Comparison of ENCODE assay signal across 9 mouse cellular contexts in genomic region chr17:86185584-86185983, GRCm38 (mm10). TPM values are rescaled to one million over a fixed set of nuclear protein-coding genes. Genes with fewer than 3 reads are reported as not detected.
DNase-seq lines count a peak whose midpoint lies in the region; ATAC-seq lines count a peak whose summit lies in the region.
"Had no signal": no experiment of that assay in that cellular context is flagged by ENCODE, and none has a peak within 500 bp of the region (broad histone marks: within the 10 kb centered on the region; RNA-seq: fewer than 3 reads in every experiment).

No protein-coding gene starts in this region.

- H3K4me3 ChIP-seq in heart, embryonic 11.5 days (ENCODE audit: low read depth, low read length): 0 out of 2 replicates have a peak overlapping the region, but pooled peaks have one; percentile 11
- H3K4me3 ChIP-seq in liver, embryonic 13.5 days (replicated peaks): no peak overlapping the region; the same call in 1 of the 2 replicates
- no peak overlapping the region for H3K4me3 ChIP-seq in forebrain, embryonic 16.5 days (replicated peaks; ENCODE audit: low read length)

- WGBS in heart, embryonic 11.5 days (ENCODE audit: insufficient replicate concordance): 2% methylated on average over 7 of the region's 7 CpGs
- WGBS in liver, embryonic 13.5 days (ENCODE audit: insufficient replicate concordance): 3% methylated on average over 7 of the region's 7 CpGs
- WGBS in forebrain, embryonic 16.5 days: 51% methylated on average over 7 of the region's 7 CpGs

- H3K9ac ChIP-seq in heart, embryonic 11.5 days (ENCODE audit: low read depth, low read length): no peak overlapping the region; the same call in 1 of the 2 replicates
- no peak overlapping the region for H3K9ac ChIP-seq in liver, embryonic 13.5 days
- H3K9ac ChIP-seq in forebrain, embryonic 16.5 days (replicated peaks; ENCODE audit: low read depth, low read length): no peak overlapping the region

- peaks cover 43% of the 10 kb centered on the region for H3K4me1 ChIP-seq in heart, embryonic 11.5 days (ENCODE audit: control insufficient read depth, insufficient read depth, low read length)
- peaks cover 38% of the 10 kb centered on the region for H3K4me1 ChIP-seq in liver, embryonic 13.5 days (replicated peaks)
- peaks cover 9% of the 10 kb centered on the region; the same call in 1 of the 2 replicates for H3K4me1 ChIP-seq in forebrain, embryonic 16.5 days (replicated peaks; ENCODE audit: control insufficient read depth, insufficient read depth, low read length)

- peak; percentile 87 for ATAC-seq in heart, embryonic 11.5 days (replicated peaks; ENCODE audit: insufficient number of reproducible peaks, low FRiP score, low TSS enrichment)
- peak; percentile 88 for ATAC-seq in liver, embryonic 13.5 days (ENCODE audit: low read depth)
- no peak for ATAC-seq in forebrain, embryonic 16.5 days

- no peaks in the 10 kb centered on the region for H3K36me3 ChIP-seq in heart, embryonic 11.5 days (ENCODE audit: control insufficient read depth, insufficient read depth, low read length)
- H3K36me3 ChIP-seq in liver, embryonic 13.5 days: no peaks in the 10 kb centered on the region
- H3K36me3 ChIP-seq in forebrain, embryonic 16.5 days (ENCODE audit: control insufficient read depth, insufficient read depth): no peaks in the 10 kb centered on the region

- peak overlapping the region; percentile 53 for H3K4me2 ChIP-seq in heart, embryonic 11.5 days
- peak overlapping the region; percentile 41 for H3K4me2 ChIP-seq in liver, embryonic 13.5 days
- no peak overlapping the region for H3K4me2 ChIP-seq in forebrain, embryonic 16.5 days (ENCODE audit: low read length)

- peak; percentile 46 for DNase-seq in kidney, postnatal 10 days
- DNase-seq in kidney, adult 11 months: no peak
- peak; percentile 56 for DNase-seq in NIH3T3 (ENCODE audit: low read depth)
- DNase-seq in liver, embryonic 13.5 days: peak; percentile 36
- DNase-seq in layer of hippocampus, adult 18-20 months (ENCODE audit: low spot score in 2 of 2): no peak
- no peak for DNase-seq in adrenal gland, adult 2 months
- DNase-seq: cerebellum, adult 2 months had no signal

- H3K9me3 ChIP-seq in heart, embryonic 11.5 days (replicated peaks; ENCODE audit: control insufficient read depth, low read length): no peaks in the 10 kb centered on the region
- H3K9me3 ChIP-seq in liver, embryonic 13.5 days (replicated peaks): no peaks in the 10 kb centered on the region
- H3K9me3 ChIP-seq in forebrain, embryonic 16.5 days (ENCODE audit: control insufficient read depth, low read length): no peaks in the 10 kb centered on the region

- no peaks in the 10 kb centered on the region for H3K27me3 ChIP-seq in heart, embryonic 11.5 days (ENCODE audit: control insufficient read depth, insufficient read depth, low read length)
- H3K27me3 ChIP-seq in liver, embryonic 13.5 days: no peaks in the 10 kb centered on the region
- no peaks in the 10 kb centered on the region for H3K27me3 ChIP-seq in forebrain, embryonic 16.5 days (replicated peaks; ENCODE audit: control insufficient read depth, insufficient read depth, low read length)

- H3K27ac ChIP-seq in heart, embryonic 11.5 days (ENCODE audit: low read depth, low read length): peak overlapping the region; percentile 81
- H3K27ac ChIP-seq in liver, embryonic 13.5 days: no peak overlapping the region
- H3K27ac ChIP-seq in forebrain, embryonic 16.5 days (ENCODE audit: low read length): no peak overlapping the region

RNA-seq across cellular contexts. Expression of gene Prkce, which starts 18.0 kb away (rescaled TPM):
- polyA plus RNA-seq in heart, embryonic 11.5 days (2014; fragmentation: Nextera tagmentation; extraction: Ambion mirVana): 12.8 TPM in 2 replicates
- polyA plus RNA-seq in liver, embryonic 13.5 days (2015; fragmentation: Nextera tagmentation; extraction: Ambion mirVana): 0.80 and 0.90 TPM in 2 replicates
- total RNA-seq in layer of hippocampus, adult 18-20 months (2021): 100 to 1,000 TPM; 388 to 410 TPM
- 39.9 and 42.9 TPM in 2 replicates for polyA plus RNA-seq in forebrain, embryonic 16.5 days (2015; fragmentation: Nextera tagmentation; extraction: Ambion mirVana)
- total RNA-seq in adrenal gland, adult 2 months (2021): 10 to 100 TPM; 17.5 to 20.5 TPM
- polyA plus RNA-seq in adrenal gland, adult 2 months (2012; rRNA removed): 4.0 and 4.5 TPM in 2 replicates

RNA-seq across cellular contexts. Expression of gene Srbd1, which starts 40.6 kb away (rescaled TPM):
- 7.4 and 8.4 TPM in 2 replicates for polyA plus RNA-seq in heart, embryonic 11.5 days (2014; fragmentation: Nextera tagmentation; extraction: Ambion mirVana)
- polyA plus RNA-seq in liver, embryonic 13.5 days (2015; fragmentation: Nextera tagmentation; extraction: Ambion mirVana): 9.0 and 12.4 TPM in 2 replicates
- total RNA-seq in layer of hippocampus, adult 18-20 months (2021): 10 to 100 TPM; 15.0 to 15.7 TPM
- polyA plus RNA-seq in forebrain, embryonic 16.5 days (2015; fragmentation: Nextera tagmentation; extraction: Ambion mirVana): 17.9 and 21.7 TPM in 2 replicates
- total RNA-seq in adrenal gland, adult 2 months (2021): 10 to 100 TPM; 13.8 to 18.2 TPM
- polyA plus RNA-seq in adrenal gland, adult 2 months (2012; rRNA removed): 0.75 and 1.3 TPM in 2 replicates

Comparison
In these comparisons a context has a peak if more than half of its experiments do, and no peak if none do; other contexts are left out.
1. DNase-seq: peak in kidney, postnatal 10 days (single experiment), NIH3T3 (single experiment) and liver, embryonic 13.5 days (single experiment); none in kidney, adult 11 months (single experiment), layer of hippocampus, adult 18-20 months (0 of 2) and adrenal gland, adult 2 months (single experiment).